Mouse (Mus musculus) Muller cell, postnatal 12 days (primary cell): ENCODE measurements around the gene Slf2.

Experiments used
- DNase-seq: peaks from one replicate; pipeline ENCODE4 v3.0.0-alpha.2; 2015; ENCODE audit errors: inconsistent ontology term

Slf2 gene

GRCm38 (mm10) chr19:44984420-44984819, 53.5 kb downstream of the Slf2 start:
- no peak for DNase-seq

- no peak for DNase-seq
Measured at GRCm38 (mm10) chr19:44985159-44985988, 54.4 kb downstream of the Slf2 start.

- DNase-seq, result no peak
Measured at GRCm38 (mm10) chr19:44987004-44987403, 56.1 kb downstream of the Slf2 start.

GRCm38 (mm10) chr19:44987851-44988250, 56.9 kb downstream of the Slf2 start:
- DNase-seq, result no peak

GRCm38 (mm10) chr19:44988321-44988720, 57.4 kb downstream of the Slf2 start:
- no peak for DNase-seq

GRCm38 (mm10) chr19:44988831-44989566, 58.0 kb downstream of the Slf2 start, which contains the start of gene Sema4g:
TSS of gene Sema4g (plus strand) at chr19:44989101.
- peak; percentile 42 for DNase-seq

GRCm38 (mm10) chr19:44989567-44990495, 58.9 kb downstream of the Slf2 start:
- no peak for DNase-seq

GRCm38 (mm10) chr19:44991031-44991430, 60.1 kb downstream of the Slf2 start:
- DNase-seq, result no peak

GRCm38 (mm10) chr19:44992246-44992645, 61.3 kb downstream of the Slf2 start:
- DNase-seq, result no peak

GRCm38 (mm10) chr19:44992712-44993111, 61.8 kb downstream of the Slf2 start:
- DNase-seq, result no peak

GRCm38 (mm10) chr19:44997786-44998185, 66.8 kb downstream of the Slf2 start:
- no peak for DNase-seq

- no peak for DNase-seq
Measured at GRCm38 (mm10) chr19:44999647-45000046, 68.7 kb downstream of the Slf2 start.

- no peak for DNase-seq
Measured at GRCm38 (mm10) chr19:45002301-45002700, 71.3 kb downstream of the Slf2 start.

- DNase-seq, result no peak
Measured at GRCm38 (mm10) chr19:45003740-45004516, 73.0 kb downstream of the Slf2 start.

GRCm38 (mm10) chr19:45005444-45005843, 74.5 kb downstream of the Slf2 start, which contains the start of gene Twnk:
TSS of gene Twnk (plus strand) at chr19:45005663.
- DNase-seq, result peak; percentile 70

- peak; percentile 97 for DNase-seq
Measured at GRCm38 (mm10) chr19:45005957-45006712, 75.2 kb downstream of the Slf2 start, which contains the start of gene Mrpl43. TSS of gene Mrpl43 (minus strand) at chr19:45006442.

GRCm38 (mm10) chr19:45007021-45007420, 76.1 kb downstream of the Slf2 start:
- peak; percentile 34 for DNase-seq

- DNase-seq, result no peak
Measured at GRCm38 (mm10) chr19:45007425-45008191, 76.7 kb downstream of the Slf2 start.

GRCm38 (mm10) chr19:45010646-45011045, 79.7 kb downstream of the Slf2 start:
- DNase-seq, result no peak
